Mouse (Mus musculus) small intestine, adult 2 months (tissue): Measurements from ENCODE around the gene Tmem132d. TPM values are rescaled to one million over a fixed set of nuclear protein-coding genes. Genes with fewer than 3 reads are reported as not detected.

Experiments
- H3K27ac ChIP-seq: fragments of 200-500 bp; 2 replicates; pipeline ENCODE4 v1.5.1; 2012; ENCODE audit warnings: low read depth, low read length, control low read depth, inconsistent platforms; ENCODE audit not compliant: insufficient read depth
- H3K27me3 ChIP-seq: fragments of 200-500 bp; 2 replicates; pipeline ENCODE4 v1.6.1; 2012; ENCODE audit warnings: mild to moderate bottlenecking, moderate library complexity, low read length, inconsistent platforms; ENCODE audit not compliant: control insufficient read depth, insufficient read depth
- H3K36me3 ChIP-seq: fragments of 200-500 bp; 2 replicates; pipeline ENCODE4 v1.6.1; 2012; ENCODE audit warnings: mild to moderate bottlenecking, low read length, control low read depth, inconsistent platforms; ENCODE audit not compliant: control insufficient read depth, insufficient read depth
- H3K4me1 ChIP-seq: fragments of 200-500 bp; 2 replicates; pipeline ENCODE4 v1.6.1; 2012; ENCODE audit warnings: low read length, inconsistent platforms, mixed read lengths; ENCODE audit not compliant: control insufficient read depth, insufficient read depth, insufficient read length
- H3K4me3 ChIP-seq: fragments of 200-500 bp; 2 replicates; pipeline ENCODE4 v1.5.1; 2012; ENCODE audit warnings: low read depth, mild to moderate bottlenecking, control low read depth, inconsistent platforms, low read length, moderate library complexity
- CTCF ChIP-seq: fragments of 200-500 bp; IDR thresholded peaks from 2 replicates; pipeline ENCODE4 v1.5.1; 2012; ENCODE audit warnings: low read depth, mild to moderate bottlenecking, control low read depth, inconsistent platforms, low read length, moderate library complexity, mixed read lengths; ENCODE audit not compliant: insufficient replicate concordance, insufficient read length; ENCODE audit errors: extremely low read depth
- POLR2A ChIP-seq: fragments of 200-500 bp; IDR thresholded peaks from 2 replicates; pipeline ENCODE4 v1.6.1; 2012; ENCODE audit warnings: low read depth, mild to moderate bottlenecking, control low read depth, inconsistent platforms, low read length, moderate library complexity
- WGBS: fragments of 180-500 bp; shearing (Covaris S2); methylation state at CpG from one replicate; pipeline ENCODE4 v1.1.7; 2018; 5-methylcytosine and 5-hydroxymethylcytosine counted together
- polyA plus RNA-seq: library from polyadenylated mRNA; depleted of rRNA; stranded (reverse); fragments of >200 nt; gene quantifications from 2 replicates; pipeline ENCODE4 v1.2.3, GENCODE M21; 2012

Gene Tmem132d
- polyA plus RNA-seq, 1 experiment, result 0.15 TPM

DNA sequence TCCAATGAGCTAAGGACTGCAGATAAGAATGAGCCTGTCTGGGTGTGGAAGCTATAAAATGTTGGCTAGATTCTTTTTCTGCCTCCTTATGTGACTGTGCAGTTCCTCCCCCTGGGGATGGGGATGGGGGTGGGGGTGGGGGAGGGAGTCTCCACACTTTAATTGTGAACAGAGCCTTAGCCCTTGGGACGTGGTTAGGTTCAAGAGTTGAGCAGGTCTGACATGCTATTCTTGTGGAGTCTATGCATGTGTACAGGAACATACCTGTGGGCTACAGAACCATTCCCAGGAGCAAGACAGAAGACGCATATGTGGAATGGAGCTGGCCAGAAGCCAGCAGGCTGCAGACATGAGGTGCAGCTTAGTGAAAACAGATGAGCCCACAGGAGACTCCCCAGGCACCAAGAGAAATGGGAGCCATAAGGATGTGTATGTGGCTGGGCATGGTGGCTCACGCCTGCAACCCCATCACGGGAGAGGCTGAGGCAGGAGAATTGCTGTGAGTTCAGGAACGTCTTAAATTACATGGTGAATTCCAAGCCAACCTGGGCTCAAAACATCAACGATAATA is 240.3 kb downstream of the Tmem132d start:
- H3K27ac ChIP-seq, result no peak overlapping the region
- no peaks in the 10 kb centered on the region for H3K4me1 ChIP-seq
- no peak overlapping the region for H3K4me3 ChIP-seq
- 79% methylated on average over 6 of the region's 6 CpGs for WGBS
- H3K27me3 ChIP-seq, result no peaks in the 10 kb centered on the region
- H3K36me3 ChIP-seq, result no peaks in the 10 kb centered on the region
- no peak for TF ChIP-seq CTCF
- no peak for TF ChIP-seq POLR2A

DNA sequence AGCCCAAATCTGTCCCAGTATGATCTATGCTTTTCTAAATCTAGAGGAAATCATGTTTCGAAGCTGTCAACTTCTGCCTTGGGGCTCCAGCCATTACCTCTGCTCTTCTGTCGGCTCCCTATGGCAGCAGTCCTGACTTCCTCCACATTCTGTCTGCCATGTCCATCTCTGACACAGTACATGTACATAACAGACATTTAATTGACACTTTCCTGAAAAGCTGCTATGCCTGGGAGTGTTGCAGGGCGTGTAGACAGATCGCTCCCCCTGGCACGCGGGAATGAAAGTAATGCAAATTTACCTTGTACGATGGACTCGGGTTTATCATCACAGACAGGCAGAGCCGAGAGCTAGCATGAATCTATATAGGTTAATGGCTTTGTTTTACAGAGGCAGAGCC is 241.2 kb downstream of the Tmem132d start:
- H3K4me3 ChIP-seq, result no peak overlapping the region
- no peaks in the 10 kb centered on the region for H3K27me3 ChIP-seq
- no peak overlapping the region for H3K27ac ChIP-seq
- no peaks in the 10 kb centered on the region for H3K4me1 ChIP-seq
- TF ChIP-seq POLR2A (no peak), CTCF (no peak)
- no peaks in the 10 kb centered on the region for H3K36me3 ChIP-seq
- 74% methylated on average over 9 of the region's 9 CpGs for WGBS

DNA sequence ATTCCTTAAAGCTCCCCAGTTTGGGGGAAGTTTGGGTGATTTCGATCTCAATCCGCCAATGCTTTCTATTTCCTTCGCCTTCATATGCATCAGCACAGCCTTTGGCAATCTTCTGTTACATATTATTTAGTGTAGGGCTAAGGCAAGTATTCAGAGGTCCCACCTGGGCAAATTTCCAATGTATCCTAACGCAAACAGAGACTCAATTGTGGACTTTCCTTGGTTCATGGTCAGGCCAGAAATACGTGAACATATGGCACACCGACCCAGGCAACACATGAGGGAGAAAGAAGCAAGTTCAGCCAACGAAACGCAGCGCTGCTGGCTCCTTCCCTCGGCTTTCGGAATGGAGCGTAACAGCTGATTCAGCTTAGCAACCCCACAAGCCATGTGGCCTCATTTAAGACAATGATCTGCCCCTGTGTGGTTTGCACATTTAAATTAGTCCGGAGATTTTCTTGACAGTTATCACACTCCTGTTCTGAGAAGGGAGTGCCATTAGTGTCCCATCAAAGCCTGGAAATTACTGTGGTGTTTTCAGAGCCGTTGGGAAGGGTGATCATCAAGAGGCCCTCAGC is 242.5 kb downstream of the Tmem132d start:
- WGBS, result 77% methylated on average over 14 of the region's 14 CpGs
- Histone ChIP-seq H3K4me3 (no peak overlapping the region), H3K4me1 (no peaks in the 10 kb centered on the region), H3K27ac (no peak overlapping the region), H3K36me3 (no peaks in the 10 kb centered on the region), H3K27me3 (no peaks in the 10 kb centered on the region)
- TF ChIP-seq POLR2A (no peak), CTCF (no peak)

GRCm38 (mm10) chr5:128176234-128176633 is 256.6 kb downstream of the Tmem132d start:
- WGBS, result 78% methylated on average over 2 of the region's 2 CpGs
- TF ChIP-seq CTCF (no peak), POLR2A (no peak)
- Histone ChIP-seq H3K27ac (no peak overlapping the region), H3K4me1 (no peaks in the 10 kb centered on the region), H3K27me3 (no peaks in the 10 kb centered on the region), H3K36me3 (no peaks in the 10 kb centered on the region), H3K4me3 (no peak overlapping the region)

DNA sequence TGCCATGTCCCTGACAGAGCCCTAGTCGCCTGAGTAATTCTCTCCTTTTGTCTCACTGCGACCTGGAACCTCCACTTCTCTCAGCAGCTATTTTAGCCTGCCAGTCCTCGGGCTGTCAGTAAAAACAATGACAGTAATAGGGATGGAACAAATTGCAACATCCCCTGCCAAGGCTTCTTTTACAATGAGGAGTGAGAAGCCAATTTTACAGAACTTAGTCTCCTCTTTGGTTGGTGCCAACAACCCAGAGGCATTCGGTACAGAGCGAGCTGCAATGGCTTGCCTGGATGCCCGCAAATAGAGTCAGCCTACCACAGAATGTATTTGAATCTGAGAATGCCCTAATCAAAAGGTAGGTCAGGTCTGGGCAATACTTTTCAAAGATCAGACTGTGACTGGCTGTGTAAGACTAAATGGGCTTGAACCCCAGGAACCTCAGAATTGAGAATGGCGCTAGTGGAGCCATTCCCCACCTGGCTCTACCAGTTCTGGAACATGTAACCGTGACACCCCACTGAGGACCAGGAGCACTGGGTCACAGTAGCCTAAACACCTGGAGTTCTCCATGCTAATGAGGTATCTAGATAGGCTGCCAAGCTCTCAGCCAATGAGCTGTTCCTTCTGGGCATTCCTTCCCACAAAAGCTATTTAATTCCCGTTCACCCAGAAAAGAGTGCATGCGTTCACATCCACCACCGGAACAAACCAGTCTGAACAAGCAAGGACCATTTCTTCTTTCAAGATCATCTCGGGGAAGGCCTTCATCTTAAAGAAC is 273.8 kb downstream of the Tmem132d start:
- TF ChIP-seq POLR2A, result no peak
- no peak for TF ChIP-seq CTCF
- no peaks in the 10 kb centered on the region for H3K4me1 ChIP-seq
- no peaks in the 10 kb centered on the region for H3K27me3 ChIP-seq
- 79% methylated on average over 12 of the region's 12 CpGs for WGBS
- H3K27ac ChIP-seq, result no peak overlapping the region
- H3K36me3 ChIP-seq, result no peaks in the 10 kb centered on the region
- H3K4me3 ChIP-seq, result no peak overlapping the region

DNA sequence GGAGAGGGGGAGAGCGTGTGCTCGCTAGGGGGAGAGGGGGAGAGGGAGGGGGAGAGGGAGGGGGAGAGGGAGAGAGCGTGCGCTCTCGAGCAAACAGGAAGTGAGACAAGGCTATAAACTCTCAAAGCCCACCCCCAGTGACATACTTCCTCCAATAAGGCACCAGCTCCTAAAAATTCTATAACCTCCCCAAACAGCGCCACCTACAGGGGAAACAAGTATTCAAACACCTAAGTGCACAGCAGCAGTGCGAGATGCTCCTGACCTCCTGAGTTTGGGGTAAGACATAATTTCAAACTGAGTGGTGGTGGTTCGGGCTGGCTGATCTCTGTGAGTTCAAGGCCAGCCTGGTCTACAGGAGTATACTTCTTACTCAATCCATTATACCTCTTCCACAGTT is 281.4 kb downstream of the Tmem132d start:
- H3K27me3 ChIP-seq, result no peaks in the 10 kb centered on the region; the same call in 1 of the 2 replicates
- no peaks in the 10 kb centered on the region for H3K36me3 ChIP-seq
- TF ChIP-seq CTCF (no peak), POLR2A (no peak)
- H3K27ac ChIP-seq, result no peak overlapping the region
- 77% methylated on average over 6 of the region's 8 CpGs for WGBS
- no peak overlapping the region for H3K4me3 ChIP-seq
- H3K4me1 ChIP-seq, result no peaks in the 10 kb centered on the region
